Mouse (Mus musculus) megakaryocyte-erythroid progenitor cell, adult 5-6 weeks (primary cell): Measurements from ENCODE around the gene Rnf113a1. TPM values are rescaled to one million over a fixed set of nuclear protein-coding genes. Genes with fewer than 3 reads are reported as not detected.
"Not testable (repeated sequence)": the region's sequence is repeated elsewhere in the genome, so short reads cannot be mapped to it uniquely, and the experiment has no call there.

Experiments used
- ATAC-seq: replicated peaks from 2 replicates; pipeline ENCODE4 v1.8.0; 2016; ENCODE audit warnings: mild to moderate bottlenecking, inconsistent platforms; ENCODE audit not compliant: severe bottlenecking, poor library complexity, low FRiP score, low TSS enrichment
- total RNA-seq, 2 experiments: library from RNA; stranded (forward) in 1 of 2; stranded (reverse) in 1 of 2; fragments of 200-1000, 215-1000 nt in 1 of 2; fragments of >200 nt in 1 of 2; fragmentation: Nextera tagmentation in 1 of 2; gene quantifications; 2 replicates each; pipeline ENCODE4 v1.2.3; 2014 to 2017

The Rnf113a1 gene
- 5.7 and 7.4 TPM in 2 replicates for total RNA-seq (2014; fragmentation: Nextera tagmentation)
- 0.80 and 4.4 TPM in 2 replicates for total RNA-seq (2017)

DNA sequence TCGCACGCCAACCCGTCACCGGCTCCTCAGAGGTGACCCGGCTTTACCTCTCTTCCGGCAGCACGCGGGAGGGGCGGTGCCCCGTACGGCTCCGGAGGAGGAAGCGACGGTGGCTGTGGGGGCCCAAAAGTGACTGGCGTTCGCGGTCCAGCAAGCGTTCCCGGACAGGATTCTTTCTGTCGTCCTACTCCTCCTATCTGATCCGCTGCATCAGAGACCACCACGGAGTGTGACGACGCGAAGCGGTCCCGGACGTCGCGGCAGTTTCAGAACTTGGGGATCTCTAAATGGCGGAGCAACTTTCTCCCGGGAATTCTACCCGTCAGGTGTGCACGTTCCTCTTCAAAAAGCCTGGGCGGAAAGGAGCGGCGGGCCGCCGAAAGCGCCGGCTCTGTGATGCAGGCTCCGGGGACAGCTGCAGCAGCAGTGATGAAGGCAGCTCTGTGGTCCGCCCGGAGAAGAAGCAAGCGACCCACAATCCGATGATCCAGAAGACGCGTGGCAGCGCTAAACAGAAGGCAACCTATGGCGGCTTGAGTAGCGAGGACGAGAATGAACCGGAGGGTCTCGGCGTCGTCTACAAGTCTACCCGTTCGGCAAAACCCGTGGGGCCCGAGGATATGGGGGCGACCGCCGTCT lies at the start of gene Rnf113a1, which contains the start of gene Ndufa1:
TSS of gene Rnf113a1 (plus strand) at position 141 of the 639 bp plus-strand sequence.
TSS of gene Ndufa1 (minus strand) at position 59 of the 639 bp plus-strand sequence.
- peak; percentile 92 for ATAC-seq

DNA sequence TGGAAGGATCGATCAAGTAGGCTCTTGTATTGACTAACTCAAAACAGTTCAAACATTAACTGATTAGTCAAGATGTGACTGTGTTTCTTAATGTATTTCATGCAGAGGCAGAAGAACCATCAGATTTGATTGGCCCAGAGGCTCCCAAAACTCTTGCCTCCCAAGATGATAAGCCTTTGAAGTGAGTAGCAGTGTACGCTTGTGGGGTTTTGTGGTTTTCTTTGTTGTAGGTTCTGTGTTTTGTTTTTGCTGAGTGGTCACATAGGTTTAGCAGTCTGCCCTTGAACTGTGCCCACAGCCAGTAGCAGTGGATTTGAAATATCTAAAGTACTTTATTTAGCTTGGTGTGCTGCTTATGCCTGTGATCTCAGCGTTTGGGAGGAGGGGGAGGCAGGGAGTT lies 49.3 kb upstream of the Rnf113a1 start:
- no peak for ATAC-seq

DNA sequence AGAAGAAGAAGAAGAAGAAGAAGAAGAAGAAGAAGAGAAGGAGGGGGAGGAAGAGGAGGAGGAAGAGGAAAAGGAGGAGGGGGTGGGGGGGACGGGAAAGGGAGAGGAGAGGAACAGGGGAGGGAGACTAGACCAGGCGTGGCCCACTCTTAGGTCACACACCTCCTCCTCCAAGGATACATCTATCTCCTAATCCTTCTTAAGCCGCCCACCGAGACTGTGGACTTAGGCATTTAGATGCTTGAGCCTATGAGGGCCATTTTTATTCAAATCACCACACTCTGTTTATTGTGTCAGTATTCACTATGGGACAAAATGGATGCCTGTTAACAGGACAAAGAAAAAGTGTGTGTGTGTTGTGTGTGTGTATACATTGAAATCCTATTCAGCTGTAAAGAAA lies 46.5 kb upstream of the Rnf113a1 start:
- ATAC-seq, result not testable (repeated sequence)

DNA sequence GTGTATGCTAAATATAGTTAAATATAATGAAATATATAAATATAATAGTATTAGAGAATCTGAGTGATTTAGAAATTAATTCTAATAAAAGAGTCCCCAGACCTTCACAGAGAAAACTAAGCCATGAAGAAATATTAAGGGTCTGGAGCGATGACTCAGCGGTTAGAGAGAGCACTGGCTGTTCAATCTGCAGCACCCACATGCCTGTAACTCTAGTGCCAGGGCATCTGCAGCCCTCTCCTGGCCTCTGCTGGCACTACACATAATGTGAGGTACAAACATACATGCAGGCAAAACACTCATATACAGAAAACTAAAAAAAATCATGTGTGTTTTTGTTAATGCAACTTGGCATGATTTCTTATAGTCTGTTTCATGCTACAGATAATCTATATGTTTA lies 46.1 kb upstream of the Rnf113a1 start:
- ATAC-seq, result peak; percentile 99

DNA sequence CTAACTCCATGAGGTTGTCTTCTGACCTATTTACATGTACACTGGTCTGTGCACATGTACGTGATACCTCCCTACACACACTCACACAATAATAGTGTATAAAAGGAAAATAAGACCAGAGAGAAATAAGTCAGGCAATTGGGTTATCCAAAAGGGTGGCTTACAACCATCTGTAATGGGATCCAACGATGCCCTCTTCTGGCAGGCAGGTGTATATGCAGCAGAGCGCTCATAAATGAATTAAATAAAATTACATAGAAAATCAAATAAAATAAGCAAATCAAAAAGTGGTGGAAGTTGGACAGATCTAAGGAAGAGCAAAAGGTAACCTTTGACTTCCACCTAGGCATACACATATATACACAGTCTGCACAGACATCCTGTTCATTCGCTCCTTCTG lies 33.2 kb upstream of the Rnf113a1 start:
- ATAC-seq, result no peak

DNA sequence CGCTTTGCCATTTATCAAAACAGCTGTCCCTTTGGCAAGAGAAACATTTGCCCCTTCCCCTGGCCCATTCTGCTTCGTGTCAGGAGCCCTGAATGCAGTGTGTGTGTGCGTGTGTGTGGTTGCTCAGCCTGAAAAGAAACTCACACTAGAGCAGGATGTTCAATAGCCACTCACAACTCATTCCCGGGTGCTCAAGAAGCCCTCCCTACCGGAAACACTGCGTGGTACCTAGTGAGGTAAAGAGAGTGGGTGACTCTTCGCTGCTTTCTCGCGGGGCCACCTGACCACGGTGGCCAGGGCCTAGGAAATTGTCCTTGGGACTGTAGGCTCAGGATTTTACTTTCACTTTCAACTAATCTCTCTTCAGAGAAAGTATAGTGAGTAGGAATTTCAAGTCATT lies 29.9 kb upstream of the Rnf113a1 start:
- no peak for ATAC-seq

DNA sequence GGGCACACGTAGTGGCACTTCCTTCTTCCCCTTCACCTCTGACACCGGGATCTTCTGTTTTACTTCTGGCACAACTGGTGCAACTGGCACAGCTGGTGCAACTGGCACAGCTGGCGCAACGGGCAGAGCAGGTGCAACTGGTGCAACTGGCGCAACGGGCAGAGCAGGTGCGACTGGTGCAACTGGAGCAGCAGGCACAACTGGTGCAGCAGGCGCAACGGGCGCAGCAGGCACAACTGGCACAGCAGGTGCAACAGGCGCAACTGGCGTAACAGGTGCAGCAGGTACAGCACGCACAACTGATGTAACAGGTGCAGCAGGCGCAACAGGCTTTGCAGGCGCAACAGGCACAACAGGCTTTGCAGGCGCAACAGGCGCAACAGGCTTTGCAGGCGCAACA lies 27.9 kb upstream of the Rnf113a1 start:
- ATAC-seq, result no peak

DNA sequence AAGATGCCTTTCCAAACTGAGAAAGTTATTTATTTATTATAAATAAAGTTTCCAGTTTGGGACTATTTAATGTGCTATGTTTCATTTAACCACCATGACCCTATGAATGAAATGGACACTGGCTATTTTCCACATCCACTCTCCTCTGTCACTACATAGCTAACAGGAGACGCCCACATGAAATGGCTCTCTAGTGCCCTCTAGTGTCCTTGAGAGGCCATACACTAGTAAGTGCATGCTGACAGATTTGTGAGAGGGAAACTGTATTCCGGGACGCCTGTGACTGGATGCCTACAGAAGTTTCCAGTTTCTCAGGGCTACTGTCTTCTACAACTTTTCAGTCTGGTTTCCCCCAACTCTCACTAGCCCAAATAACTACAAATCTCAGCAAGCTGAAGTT lies 24.0 kb upstream of the Rnf113a1 start:
- peak; percentile 87 for ATAC-seq

DNA sequence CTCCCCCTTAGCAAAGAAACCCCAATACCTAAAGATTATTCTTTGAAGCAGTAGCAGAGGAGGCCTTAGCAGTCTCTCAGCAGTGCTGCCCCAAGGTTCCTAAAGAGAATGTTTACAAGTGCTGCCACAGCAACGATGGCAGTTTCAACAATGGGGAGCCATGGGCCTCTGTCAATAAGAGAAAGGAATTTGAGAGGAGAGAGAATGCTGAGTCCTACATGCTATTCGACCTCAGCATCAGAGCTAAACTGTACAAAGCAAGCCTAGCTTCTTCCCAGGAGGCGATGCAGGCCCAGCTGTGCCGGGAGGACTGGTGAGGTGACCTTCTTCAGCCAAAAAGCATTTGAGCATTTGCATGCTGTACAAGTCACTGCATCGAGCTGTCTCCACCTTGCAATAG lies 22.3 kb upstream of the Rnf113a1 start, which contains the start of gene Akap14:
TSS of gene Akap14 (minus strand) at position 101 of the 400 bp plus-strand sequence.
- ATAC-seq, result no peak

DNA sequence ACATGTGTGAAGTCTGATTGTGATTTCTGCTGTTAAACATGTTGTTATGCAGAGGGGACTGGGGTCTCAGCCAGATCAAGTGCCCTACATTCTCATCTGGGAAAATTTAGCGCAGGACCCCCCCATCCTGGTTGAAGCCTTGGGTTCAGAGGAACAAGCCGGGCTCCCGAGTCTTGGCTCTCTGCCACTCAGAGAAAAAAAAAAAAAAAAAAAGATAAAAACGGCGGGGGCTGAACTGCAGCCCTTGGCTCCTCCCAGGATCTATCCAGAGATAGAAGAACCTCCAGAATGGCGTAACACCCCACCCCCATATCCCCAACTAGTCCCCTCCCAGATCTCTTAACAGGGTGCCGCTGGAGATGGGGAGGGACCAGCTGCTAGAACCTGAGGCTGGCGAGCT lies 6.6 kb upstream of the Rnf113a1 start:
- ATAC-seq, result not testable (repeated sequence)

DNA sequence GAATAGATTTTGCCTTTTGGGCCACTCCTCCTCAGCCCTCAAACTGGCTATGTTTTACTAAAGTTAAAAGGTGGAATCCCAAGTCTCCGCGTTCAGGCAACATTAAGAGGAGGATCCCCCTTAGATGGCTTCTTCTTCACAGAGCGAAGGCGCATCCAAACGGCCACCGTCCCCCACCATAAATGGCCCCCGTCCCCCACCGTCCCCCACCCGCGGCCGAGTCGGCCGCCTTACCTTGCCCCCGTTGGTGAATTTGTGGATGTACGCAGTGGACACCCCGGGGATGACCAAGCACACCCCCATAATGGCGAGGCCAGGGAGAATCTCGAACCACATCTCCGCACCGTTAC lies 315 bp upstream of the Rnf113a1 start:
- no peak for ATAC-seq

DNA sequence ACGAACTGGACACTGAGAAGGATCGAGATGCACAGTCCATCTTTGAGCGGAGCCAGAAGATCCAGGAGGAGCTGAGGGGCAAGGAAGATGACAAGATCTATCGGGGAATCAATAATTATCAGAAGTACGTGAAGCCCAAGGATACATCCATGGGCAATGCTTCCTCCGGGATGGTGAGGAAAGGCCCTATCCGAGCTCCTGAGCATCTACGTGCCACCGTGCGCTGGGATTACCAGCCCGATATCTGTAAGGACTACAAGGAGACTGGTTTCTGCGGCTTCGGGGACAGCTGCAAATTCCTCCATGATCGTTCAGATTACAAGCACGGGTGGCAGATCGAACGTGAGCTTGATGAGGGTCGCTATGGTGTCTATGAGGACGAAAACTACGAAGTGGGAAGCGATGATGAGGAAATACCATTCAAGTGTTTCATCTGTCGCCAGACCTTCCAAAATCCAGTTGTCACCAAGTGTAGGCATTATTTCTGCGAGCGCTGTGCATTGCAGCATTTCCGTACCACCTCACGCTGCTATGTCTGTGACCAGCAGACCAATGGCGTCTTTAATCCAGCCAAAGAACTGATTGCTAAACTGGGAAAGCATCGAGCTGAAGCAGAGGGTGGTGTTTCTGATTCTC lies 817 bp downstream of the Rnf113a1 start:
- ATAC-seq, result no peak; the same call in 1 of the 2 replicates

DNA sequence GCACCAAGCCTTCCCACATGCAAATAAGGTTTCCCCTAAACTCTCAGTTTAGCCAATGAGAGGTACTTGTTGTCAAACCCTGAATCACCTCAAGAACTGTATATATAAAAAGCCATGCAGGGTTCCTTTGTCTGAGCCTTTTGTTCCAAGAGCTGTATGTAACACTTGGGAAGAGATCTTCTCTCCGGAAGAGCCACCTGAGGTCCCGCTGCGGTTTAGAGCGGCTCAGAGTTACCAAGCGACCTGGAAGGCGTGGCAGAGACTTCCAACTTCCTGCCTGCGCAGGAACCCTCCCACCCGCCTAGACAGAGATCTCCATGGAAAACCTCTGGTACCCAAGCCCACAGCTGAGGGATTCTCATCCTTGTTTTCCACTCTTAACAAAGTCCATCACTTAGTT lies 7.6 kb downstream of the Rnf113a1 start:
- ATAC-seq, result no peak

DNA sequence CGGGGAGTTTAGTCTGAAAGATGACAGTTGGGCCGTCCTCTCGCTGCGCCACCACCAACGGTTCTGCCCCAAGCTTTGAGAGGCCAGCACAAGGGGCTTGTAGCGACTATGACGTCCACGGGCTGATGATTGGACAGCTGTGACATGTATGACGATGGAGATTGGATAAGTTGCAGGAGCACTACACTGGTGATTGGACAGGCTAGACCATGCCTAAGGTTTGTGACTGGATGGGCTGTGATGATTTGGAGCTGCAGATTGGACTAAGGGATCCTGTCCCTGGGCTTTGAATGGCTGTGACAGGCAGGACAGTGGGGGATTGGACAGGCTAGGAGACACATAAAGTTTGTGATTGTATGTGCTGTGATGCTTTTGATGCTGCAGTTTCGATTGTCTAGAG lies 19.9 kb downstream of the Rnf113a1 start, which contains the start of gene Gm9:
TSS of gene Gm9 (minus strand) at position 101 of the 400 bp plus-strand sequence.
- ATAC-seq, result no peak

DNA sequence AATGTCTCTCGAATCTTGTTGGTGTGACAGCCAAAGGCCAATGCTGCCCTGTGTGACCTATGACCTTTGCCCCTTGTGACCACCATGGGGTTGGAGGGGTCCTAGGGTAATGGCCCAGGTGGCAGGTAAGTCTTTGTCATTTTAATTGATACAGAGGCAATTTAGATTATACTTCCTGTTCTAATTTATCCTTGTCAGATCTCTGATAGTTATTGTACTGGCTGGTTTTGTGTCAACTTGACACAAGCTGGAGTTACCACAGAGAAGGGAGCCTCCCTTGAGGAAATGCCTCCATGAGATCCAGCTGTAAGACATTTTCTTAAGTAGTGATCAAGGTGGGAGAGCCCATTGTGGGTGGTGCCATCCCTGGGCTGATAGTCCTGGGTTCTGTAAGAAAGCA lies 31.1 kb downstream of the Rnf113a1 start, which contains the start of gene Rhox1:
TSS of gene Rhox1 (minus strand) at position 101 of the 400 bp plus-strand sequence.
- ATAC-seq, result not testable (repeated sequence)

Other genes with a start within 250 kb of the Rnf113a1 start
- gene Sept6, start 199.5 kb upstream of the Rnf113a1 start, total RNA-seq (2014; fragmentation: Nextera tagmentation), result 15.5 TPM in 2 replicates
- gene Sept6, start 199.5 kb upstream of the Rnf113a1 start, total RNA-seq (2017), result 19.9 and 27.3 TPM in 2 replicates
- gene Sowahd, start 142.4 kb upstream of the Rnf113a1 start, total RNA-seq (2014; fragmentation: Nextera tagmentation), result not detected in 2 replicates
- not detected in 2 replicates for gene Sowahd, start 142.4 kb upstream of the Rnf113a1 start, total RNA-seq (2017)
- gene Rpl39, start 105.8 kb upstream of the Rnf113a1 start, total RNA-seq (2014; fragmentation: Nextera tagmentation), result 2,164 and 2,516 TPM in 2 replicates
- 4,522 and 6,227 TPM in 2 replicates for gene Rpl39, start 105.8 kb upstream of the Rnf113a1 start, total RNA-seq (2017)
- 43.4 and 80.8 TPM in 2 replicates for gene Upf3b, start 80.9 kb upstream of the Rnf113a1 start, total RNA-seq (2014; fragmentation: Nextera tagmentation)
- 87.5 and 105 TPM in 2 replicates for gene Upf3b, start 80.9 kb upstream of the Rnf113a1 start, total RNA-seq (2017)
- 20.1 and 22.4 TPM in 2 replicates for gene Nkap, start 64.5 kb upstream of the Rnf113a1 start, total RNA-seq (2014; fragmentation: Nextera tagmentation)
- gene Nkap, start 64.5 kb upstream of the Rnf113a1 start, total RNA-seq (2017), result 45.9 and 70.9 TPM in 2 replicates
- gene Akap14, start 22.4 kb upstream of the Rnf113a1 start, total RNA-seq (2014; fragmentation: Nextera tagmentation), result not detected in 2 replicates
- gene Akap14, start 22.4 kb upstream of the Rnf113a1 start, total RNA-seq (2017), result not detected in 2 replicates
- 231 and 296 TPM in 2 replicates for gene Ndufa1, start 82 bp upstream of the Rnf113a1 start, total RNA-seq (2014; fragmentation: Nextera tagmentation)
- 114 and 134 TPM in 2 replicates for gene Ndufa1, start 82 bp upstream of the Rnf113a1 start, total RNA-seq (2017)
- not detected in 2 replicates for gene Gm9, start 19.8 kb downstream of the Rnf113a1 start, total RNA-seq (2014; fragmentation: Nextera tagmentation)
- not detected in 2 replicates for gene Gm9, start 19.8 kb downstream of the Rnf113a1 start, total RNA-seq (2017)
- gene Rhox1, start 31.0 kb downstream of the Rnf113a1 start, total RNA-seq (2014; fragmentation: Nextera tagmentation), result not detected in 2 replicates
- gene Rhox1, start 31.0 kb downstream of the Rnf113a1 start, total RNA-seq (2017), result not detected in 2 replicates
- gene Rhox2a, start 53.7 kb downstream of the Rnf113a1 start, total RNA-seq (2014; fragmentation: Nextera tagmentation), result not detected in 2 replicates
- gene Rhox2a, start 53.7 kb downstream of the Rnf113a1 start, total RNA-seq (2017), result not detected in 2 replicates
- not detected in 2 replicates for gene Rhox3a, start 58.7 kb downstream of the Rnf113a1 start, total RNA-seq (2014; fragmentation: Nextera tagmentation)
- gene Rhox3a, start 58.7 kb downstream of the Rnf113a1 start, total RNA-seq (2017), result not detected in 2 replicates
- not detected in 2 replicates for gene Rhox4a, start 74.1 kb downstream of the Rnf113a1 start, total RNA-seq (2014; fragmentation: Nextera tagmentation)
- gene Rhox4a, start 74.1 kb downstream of the Rnf113a1 start, total RNA-seq (2017), result not detected in 2 replicates
- not detected in 2 replicates for gene Rhox3a2, start 188.8 kb downstream of the Rnf113a1 start, total RNA-seq (2014; fragmentation: Nextera tagmentation)
- gene Rhox3a2, start 188.8 kb downstream of the Rnf113a1 start, total RNA-seq (2017), result not detected in 2 replicates
- not detected in 2 replicates for gene Rhox4a2, start 199.6 kb downstream of the Rnf113a1 start, total RNA-seq (2014; fragmentation: Nextera tagmentation)
- not detected in 2 replicates for gene Rhox4a2, start 199.6 kb downstream of the Rnf113a1 start, total RNA-seq (2017)
- gene Rhox2b, start 220.8 kb downstream of the Rnf113a1 start, total RNA-seq (2014; fragmentation: Nextera tagmentation), result not detected in 2 replicates
- not detected in 2 replicates for gene Rhox2b, start 220.8 kb downstream of the Rnf113a1 start, total RNA-seq (2017)
- gene Rhox4b, start 241.2 kb downstream of the Rnf113a1 start, total RNA-seq (2014; fragmentation: Nextera tagmentation), result not detected in 2 replicates
- gene Rhox4b, start 241.2 kb downstream of the Rnf113a1 start, total RNA-seq (2017), result not detected in 2 replicates